Mouse (Mus musculus) heart, postnatal 0 days (tissue): ENCODE results near the gene Csf2ra.

Source experiments
- CTCF ChIP-seq: IDR thresholded peaks from 2 replicates; pipeline ENCODE4 v1.5.1; 2016; ENCODE audit warnings: antibody characterized with exemption, control low read depth, low read depth
- EP300 ChIP-seq: IDR thresholded peaks from 2 replicates; pipeline ENCODE4 v1.6.1; 2016; ENCODE audit warnings: antibody characterized with exemption, low read depth

GRCm38 (mm10) chr19:61266651-61267050 is 38.4 kb upstream of the Csf2ra start:
- TF ChIP-seq CTCF (no peak), EP300 (no peak)
